Mouse (Mus musculus) embryonic fibroblast, embryonic 13.5 days (primary cell): Measurements from ENCODE around the gene BC030867.

Experiments used
- CTCF ChIP-seq: IDR thresholded peaks from 2 replicates; pipeline ENCODE4 v1.5.1; 2011; ENCODE audit warnings: mild to moderate bottlenecking, control low read depth, low read length, moderate library complexity, borderline replicate concordance; ENCODE audit not compliant: insufficient read depth
- POLR2A ChIP-seq: IDR thresholded peaks from 2 replicates; pipeline ENCODE4 v1.6.1; 2011; ENCODE audit warnings: low read depth, mild to moderate bottlenecking, control low read depth, low read length, moderate library complexity

GRCm38 (mm10) chr11:102267480-102267879 lies 18.8 kb downstream of the BC030867 start:
- TF ChIP-seq POLR2A (no peak), CTCF (peak; percentile 50)
